Mouse (Mus musculus) ES-CJ7 (cell line): ENCODE results near the gene Cdk14.
A peak's percentile ranks its signal among the peaks of the same experiment; 100 is the strongest.

Source experiments
- DNase-seq: peaks from one replicate; pipeline ENCODE4 v3.0.0; 2011; ENCODE audit warnings: low read depth, low spot score

Gene Cdk14

DNA sequence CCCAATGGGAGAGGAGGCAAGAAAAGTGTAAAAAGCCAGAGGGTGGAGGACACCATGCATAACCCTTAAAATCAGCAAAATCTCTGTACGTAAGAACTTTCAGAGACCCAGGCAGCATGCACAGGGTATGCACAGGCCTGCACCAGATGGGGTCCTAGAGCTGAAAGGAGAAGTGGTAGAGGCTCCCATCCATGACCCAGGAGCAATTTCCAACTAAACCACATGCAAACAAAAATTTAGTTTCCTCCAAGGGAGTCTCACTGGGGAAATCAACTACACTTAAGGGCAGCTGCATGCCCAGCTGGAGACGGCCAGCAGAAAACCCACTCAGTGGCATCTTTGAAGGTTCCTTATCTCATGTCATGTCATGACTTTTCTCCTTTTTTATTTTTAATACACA lies 415.4 kb downstream of the Cdk14 start:
- no peak for DNase-seq

DNA sequence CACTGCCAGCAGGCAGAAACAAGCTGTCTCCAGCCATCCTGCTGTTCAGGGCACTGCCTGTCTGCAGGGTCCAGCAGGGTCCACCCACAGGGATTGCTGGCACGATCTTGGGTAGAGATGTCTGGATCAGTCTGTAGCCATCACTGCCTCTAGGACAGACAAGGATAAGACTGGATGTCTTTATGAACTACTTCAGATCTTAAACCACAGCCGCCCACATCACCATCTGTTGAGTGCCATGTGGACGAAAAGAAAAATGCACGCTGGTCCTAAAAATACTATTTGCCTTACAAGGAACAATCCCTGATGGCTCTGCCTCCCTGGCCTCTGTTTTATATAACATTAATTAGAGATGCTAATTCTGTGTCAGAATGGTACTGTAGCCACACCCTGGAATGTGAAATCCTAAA lies 426.9 kb downstream of the Cdk14 start:
- DNase-seq, result no peak

DNA sequence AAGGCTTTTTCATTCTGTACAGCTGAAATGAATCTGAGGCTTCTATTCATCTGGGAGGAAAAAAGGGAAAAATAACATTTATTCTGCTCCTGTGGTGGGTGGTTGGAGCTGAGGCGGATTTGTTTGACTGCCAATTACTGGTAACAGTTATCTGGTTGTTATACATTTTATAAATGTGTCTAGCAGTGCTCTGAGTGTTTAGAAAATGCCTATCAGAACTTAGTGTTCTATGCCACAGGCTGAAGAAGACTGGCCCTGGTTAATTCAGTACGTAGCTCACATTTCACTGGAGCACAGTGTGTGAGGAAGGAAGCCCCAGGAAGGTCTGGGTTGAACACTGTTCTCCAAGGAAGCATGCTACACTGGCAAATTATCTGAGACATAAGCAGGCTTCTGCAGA lies 429.1 kb downstream of the Cdk14 start:
- no peak for DNase-seq

DNA sequence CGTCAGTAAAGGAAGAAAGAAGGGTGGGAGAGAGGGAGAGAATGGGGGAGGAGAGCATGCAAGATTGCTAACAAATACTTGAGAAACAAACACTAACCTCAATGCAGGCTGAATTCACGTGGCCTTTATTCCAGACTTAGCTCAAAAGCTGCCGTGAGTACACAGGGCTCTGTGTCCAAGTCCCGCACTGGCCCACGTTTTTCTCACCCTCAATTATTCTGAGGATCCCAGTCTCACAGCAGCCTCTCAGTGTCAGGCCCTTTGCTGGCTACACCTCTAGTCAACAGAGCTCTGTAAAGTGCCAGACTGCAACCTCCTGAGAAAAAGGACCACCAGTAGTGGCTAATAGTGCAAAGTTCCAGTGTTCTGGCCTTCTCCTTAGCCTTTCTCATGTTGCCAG lies 429.9 kb downstream of the Cdk14 start:
- DNase-seq, result no peak

DNA sequence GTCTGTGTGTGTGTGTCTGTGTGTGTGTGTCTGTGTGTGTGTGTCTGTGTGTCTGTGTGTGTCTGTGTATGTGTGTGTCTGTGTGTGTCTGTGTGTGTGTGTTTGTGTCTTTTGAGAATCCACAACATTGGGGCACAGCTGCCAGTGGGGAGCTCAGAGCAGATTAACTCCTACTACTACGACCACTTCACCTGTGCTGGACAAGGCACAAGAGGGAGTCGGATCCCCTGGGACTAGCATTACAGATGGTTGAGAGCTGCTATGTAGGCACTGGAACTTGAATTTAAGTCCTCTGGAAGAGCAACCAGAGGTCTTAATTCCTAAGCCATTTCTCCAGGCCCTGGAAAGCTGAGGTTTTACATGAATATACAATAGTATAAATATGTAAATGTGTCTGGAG lies 433.9 kb downstream of the Cdk14 start:
- DNase-seq, result no peak

DNA sequence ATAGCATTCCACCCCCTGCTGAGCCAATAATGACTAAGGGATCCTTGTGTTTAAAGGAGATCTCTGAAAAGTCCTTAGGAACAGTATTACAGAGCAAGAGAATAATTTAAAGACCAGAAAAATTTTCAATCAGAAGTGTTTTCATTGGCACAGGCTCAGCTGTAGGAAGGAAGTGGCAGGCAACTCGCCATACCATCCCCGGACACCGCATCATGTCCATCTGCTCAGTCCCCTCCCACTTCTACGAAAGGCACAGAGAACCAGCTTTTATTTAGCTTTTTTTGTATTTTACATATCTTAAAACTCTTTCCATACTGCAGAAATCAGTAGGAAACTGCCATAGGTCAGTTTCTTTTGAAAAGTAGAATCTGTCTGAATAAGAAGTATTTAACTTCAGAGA lies 440.6 kb downstream of the Cdk14 start:
- DNase-seq, result no peak

DNA sequence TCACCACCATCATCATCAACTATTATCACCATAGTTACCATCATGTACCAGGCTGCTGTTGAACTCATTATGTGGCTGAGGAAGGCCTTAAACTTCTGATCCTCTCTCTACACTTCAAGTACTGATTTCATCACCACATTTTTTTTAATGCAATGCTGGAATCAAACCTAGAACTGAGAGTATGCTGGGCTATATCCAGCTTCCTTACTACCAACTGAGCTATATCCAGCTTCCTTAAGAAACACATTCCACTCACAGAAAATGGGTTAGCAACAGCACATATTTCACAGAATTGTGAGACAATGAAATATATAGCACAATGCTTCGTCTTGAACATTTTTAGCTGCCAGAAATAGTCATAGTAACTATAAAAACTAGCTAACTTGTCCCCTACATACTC lies 446.7 kb downstream of the Cdk14 start:
- no peak for DNase-seq

DNA sequence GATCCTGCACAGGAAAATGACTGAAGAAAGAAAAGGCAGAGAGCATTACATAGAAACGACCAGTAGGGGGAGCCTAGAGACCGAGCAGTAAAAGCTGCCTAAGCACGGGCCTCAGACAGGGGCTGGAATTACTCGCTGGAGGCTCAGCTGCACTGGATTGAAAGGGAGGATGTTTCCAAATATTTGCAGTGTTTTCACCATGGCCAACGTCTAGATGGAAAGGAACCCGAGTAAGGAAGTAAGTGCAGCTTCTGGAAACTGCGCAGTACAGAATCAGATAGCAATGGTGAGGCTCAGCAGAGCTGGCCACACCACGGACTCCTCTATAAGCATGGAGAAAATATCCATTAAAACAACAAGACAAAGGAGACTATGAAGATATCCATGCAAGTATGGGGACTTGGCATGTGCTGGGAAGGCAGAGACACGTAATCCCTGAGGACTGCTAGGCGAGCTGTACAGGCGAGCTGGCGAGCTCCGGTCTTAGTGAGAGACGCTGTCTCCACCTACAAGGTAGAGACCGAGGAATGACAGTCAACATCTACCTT lies 458.0 kb downstream of the Cdk14 start:
- DNase-seq, result peak; percentile 69

DNA sequence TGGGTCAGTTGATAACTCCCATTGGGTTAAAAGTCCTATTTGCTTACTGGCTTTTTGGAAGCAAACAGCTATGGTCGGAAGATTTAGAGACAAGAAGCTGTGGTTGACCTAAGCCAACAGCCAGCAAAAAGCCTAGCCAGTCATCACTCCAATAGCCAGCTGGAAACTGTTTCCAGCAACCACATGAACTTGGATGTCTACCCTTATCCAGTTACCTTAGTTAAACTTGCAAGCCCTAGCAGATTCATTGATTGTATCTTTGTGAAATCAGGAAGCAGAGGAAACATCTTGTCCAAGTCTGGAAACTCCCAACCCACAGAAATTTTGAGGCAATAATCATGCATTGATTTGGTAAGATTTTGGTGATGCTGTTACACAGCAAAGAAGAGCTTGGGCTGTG lies 458.5 kb downstream of the Cdk14 start:
- no peak for DNase-seq

DNA sequence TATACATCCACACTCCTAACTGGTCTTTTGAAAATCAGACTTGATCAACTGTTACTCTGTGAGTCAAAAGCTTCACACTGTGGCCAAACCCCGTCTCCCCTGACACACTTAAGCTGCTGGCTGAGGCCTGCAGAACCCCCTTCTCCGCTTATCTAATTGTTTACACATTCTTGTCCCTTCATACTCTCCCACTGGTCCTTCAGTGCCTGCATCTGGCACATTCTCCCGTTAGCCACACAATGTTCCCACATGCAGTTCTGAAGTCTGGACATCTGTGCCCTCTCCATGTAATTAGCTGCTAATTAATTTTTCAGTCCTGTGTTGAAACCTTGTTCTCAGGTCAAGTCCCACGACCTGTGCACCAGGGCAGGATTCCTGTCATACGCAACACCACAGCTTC lies 460.7 kb downstream of the Cdk14 start:
- DNase-seq, result no peak

DNA sequence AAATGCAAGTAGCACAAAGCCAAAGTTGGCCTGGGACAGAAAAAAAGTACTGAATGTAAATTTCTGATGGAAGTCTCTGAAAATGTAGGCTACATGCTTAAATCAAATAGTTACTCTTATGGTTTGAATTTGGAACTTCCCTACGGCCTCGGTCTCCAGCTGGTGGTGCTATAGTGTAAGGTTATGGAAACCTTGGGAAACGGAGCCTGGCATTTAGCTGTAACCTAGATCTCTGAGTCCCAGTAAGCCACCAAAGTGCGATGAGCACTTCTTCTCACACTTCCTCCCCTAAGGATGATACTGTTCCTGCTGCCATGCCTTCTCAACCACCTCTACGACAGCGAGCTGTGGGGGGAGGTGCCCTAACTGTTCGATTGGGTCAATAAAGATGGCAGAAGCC lies 464.1 kb downstream of the Cdk14 start:
- DNase-seq, result no peak

DNA sequence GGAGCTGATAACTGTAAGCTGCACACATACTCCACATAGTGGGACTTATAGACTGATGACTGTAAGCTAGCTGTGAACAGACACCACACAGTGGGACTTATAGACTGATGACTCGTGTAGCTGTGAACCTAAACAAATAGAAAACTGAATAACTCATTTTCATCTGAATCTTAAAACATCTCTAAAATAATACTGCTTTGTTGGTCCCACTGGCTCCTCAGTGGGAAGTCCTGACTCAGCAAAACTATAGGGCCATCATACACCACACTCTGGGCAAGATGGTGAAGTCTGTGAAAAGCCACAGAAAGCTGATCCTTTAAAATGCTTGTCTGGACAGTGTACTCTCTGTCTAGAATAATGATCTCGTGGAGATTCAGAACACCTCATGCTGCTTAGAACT lies 464.7 kb downstream of the Cdk14 start:
- DNase-seq, result no peak

DNA sequence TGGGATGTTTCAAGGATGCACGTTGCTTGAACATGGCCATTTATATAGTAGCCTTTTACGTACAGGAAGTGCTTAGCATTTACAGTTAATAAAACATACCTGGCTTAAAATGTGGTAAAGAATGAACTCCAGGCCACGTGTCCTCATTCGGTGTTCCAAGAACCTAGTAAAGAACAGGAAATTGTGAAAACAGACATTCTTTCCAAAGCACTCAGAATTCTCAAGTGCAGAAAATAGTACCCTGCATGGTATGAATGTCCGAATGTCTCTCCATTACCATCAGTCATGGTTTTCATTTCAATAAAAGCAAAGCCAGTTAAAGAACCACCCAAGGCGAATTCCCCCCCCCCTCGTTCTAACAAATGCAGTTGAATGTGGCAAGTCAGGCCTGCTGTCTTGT lies 470.7 kb downstream of the Cdk14 start:
- DNase-seq, result no peak

DNA sequence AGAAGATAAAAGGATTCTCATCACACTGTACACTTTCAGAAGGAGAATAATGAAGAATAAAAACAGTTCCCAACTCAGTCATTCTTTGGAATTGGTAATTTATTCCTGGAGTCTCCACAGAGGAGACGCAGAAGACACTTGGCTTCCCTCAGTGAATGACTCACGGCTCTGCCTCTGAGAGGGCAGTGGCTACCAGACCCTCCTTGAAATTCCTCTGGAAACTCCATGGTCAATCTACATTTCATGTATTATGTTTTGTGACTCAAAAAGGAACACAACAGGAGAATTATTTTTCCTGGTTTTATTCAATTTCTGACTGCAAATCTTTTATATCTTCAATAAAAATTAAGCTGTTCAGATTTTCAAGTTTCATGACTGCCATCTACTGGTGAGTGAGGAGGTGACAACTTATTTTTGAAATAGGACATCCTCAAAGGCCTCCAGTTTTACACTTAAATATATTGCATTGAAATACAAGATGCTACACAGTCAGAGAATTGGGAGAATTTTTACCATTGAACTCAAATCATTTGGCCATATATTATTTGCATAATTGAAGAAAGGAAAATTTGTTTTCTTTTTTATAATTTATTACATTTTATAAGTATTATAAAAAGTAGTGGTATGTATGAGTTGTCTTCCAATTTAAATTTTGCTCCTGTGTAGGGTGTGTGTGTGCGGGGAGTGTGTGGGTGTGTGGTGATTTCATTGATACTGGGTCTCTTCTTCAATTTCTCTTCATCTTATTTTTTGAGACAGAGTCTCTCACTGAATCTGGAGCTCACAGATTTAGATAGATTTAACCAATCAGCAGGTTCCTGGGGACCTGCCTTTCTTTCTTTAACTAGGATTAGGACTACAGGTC lies 471.8 kb downstream of the Cdk14 start:
- peak; percentile 17 for DNase-seq

DNA sequence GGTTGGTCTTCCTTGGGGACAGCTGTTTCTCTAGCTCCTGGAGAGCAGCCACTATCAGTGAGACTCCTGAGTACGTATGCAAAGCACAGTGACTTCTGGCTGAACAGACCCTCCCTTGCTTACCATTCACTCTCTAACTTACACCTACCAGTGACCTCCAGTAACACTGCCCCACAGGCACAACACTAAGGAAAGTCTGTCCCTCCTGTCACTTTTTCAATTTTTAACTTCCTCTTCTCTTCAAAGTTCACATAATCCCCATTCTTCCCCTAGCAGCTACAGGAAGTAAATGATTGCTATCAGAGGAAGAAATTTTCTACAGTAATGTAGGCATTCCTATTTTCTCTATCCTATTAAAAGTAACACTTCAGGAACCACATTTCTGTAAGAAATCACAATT lies 485.0 kb downstream of the Cdk14 start:
- no peak for DNase-seq

DNA sequence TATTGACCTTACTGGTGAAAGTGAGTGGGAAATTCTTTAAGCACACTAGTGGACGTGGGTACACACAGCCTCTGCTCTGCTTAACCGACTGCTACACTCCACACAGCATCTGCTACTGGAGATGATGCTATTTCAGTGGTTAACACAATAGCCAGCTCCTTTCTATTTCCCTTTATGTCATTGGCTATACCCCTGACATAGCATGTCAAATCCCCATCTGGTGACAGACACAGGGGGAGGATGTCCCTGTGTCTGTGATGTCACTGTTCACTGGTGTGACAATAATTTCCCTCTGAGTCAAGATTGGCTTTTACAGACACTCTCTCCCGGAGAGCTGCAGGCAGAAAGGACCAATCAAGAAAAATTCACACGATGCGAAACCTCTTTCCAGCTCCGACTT lies 485.6 kb downstream of the Cdk14 start:
- no peak for DNase-seq

DNA sequence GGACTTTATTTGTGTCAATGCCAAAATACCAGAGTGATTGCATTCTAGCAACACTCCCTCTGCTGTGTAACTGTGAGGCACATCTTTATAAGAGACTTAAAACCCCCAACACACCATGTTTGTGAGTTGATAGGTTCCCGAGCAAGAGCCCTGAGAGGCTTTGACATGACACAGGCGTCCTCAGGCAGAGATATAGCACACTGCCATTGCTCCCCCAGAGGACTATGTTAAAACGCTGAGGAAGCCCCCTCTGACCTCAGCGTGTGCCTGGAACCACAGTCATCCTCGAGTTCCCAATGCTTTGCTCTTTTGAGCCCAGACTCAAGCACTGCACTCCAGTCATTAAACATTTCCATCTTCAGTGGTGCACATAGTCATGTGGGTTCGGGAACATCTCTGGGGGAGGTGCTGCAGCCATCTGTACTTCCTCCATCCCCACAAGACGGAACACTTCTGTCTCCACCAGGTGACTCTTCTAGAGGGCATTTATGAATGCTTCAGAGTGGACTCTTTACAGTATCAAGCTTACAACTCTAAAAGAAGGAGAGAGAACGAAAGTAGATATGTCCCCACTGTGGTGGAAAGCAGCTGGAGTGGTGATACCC lies 488.5 kb downstream of the Cdk14 start:
- no peak for DNase-seq

DNA sequence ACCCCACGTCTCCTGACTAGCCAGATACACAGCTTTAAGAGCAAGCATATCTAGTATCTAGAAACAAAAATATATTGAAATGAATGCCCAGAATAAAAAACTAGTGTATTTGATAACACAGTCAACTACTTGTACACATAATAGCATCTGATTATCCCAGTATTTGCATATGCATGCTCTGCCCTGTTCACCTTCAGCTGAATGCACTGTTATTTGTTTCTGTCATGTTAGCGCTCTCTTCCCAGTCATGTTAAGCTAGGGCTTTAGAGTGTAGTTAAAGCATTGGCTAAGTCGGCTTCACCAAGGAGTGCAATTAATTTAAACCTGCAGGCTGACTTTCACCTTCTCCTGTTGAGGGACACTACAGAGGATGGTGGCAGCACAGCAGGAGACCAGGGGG lies 490.5 kb downstream of the Cdk14 start:
- DNase-seq, result no peak

DNA sequence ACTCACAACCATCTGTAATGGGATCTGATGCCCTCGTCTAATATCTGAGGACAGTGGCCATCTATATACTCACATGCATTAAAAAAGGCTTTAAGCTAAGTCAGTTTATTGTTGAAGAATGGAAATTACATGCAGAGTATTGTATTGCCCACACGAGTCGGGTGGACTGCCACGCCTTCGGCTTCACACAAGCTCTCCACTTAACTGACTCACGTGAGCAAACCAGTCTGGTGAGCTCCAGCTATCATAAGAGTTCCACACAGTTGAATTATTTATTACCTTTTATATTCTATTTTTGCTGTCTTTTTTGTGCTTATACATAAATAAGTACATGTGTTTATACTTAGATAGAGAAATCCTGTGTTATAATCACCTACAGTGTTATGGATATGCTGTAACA lies 495.2 kb downstream of the Cdk14 start:
- DNase-seq, result no peak

DNA sequence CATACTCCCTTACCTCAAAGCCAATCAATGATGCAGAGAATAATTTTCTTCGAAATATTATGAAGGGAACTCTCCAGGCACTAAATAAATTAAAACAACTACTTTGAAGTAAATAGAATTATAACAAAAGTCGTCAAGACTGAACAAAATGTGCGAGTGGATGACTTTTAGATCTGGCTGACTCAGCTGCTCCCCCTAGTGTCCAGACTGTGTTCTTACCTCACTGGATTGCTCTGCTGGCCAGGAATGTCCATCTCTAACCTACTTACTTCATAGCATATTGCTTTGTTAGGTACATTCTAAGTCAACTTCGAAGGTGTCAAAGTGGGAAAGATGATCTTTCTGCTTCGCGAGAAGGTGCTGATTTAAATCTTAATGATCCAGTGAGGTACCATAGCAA lies 501.7 kb downstream of the Cdk14 start:
- peak; percentile 57 for DNase-seq

DNA sequence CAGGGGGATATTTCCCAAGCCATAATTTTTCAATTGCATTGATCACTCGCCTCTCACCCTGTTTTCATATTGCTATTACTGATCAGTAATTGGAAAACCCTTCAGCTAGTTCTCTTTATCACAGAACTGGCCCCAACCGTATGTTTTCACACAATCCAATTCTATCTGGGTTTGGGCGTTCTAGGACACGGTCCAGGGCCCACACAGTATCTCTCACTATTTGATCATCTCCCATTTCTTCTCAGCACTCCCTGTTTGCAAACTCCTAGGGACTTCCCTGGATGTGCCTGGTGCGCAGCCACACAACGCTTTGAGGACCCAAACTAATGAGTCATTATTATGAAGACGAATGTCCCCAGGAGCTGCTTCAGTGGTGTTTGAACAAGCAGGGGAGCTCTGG lies 502.4 kb downstream of the Cdk14 start:
- DNase-seq, result no peak

DNA sequence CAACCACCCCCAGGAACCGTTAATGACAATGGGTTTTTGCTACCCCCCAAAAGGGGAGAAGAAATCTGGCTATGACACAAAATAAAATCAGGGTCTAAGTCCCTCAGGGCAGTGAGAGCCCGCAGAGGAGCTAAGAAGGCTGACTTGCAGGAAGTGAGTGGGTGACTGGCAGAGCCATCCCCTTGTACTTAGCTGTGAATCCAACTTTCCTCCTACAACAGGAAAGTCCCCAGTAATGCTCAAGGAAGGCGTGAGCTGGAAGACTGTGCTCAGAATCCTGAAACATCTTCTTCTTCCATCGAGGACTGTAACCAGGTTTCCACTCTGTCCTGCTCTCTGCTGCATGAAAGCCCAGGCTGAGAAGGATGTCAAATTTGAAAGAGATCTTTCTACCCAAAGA lies 502.8 kb downstream of the Cdk14 start:
- DNase-seq, result no peak
